Mouse (Mus musculus) ES-E14 (cell line): ENCODE measurements around the gene Zscan18. TPM values are rescaled to one million over a fixed set of nuclear protein-coding genes. Genes with fewer than 3 reads are reported as not detected.

ENCODE experiments used
- DNase-seq: peaks from one replicate; pipeline ENCODE4 v3.0.0-alpha.2; 2013; ENCODE audit warnings: low read depth, low spot score
- H3K27ac ChIP-seq: 2 replicates; pipeline ENCODE4 v1.5.1; 2012; ENCODE audit warnings: low read depth, mild to moderate bottlenecking, low read length, moderate library complexity, mixed read lengths; ENCODE audit not compliant: poor library complexity, insufficient read depth, severe bottlenecking
- H3K36me3 ChIP-seq: 2 replicates; pipeline ENCODE4 v1.6.1; 2012; ENCODE audit warnings: mild to moderate bottlenecking, low read length, moderate library complexity, mixed read lengths; ENCODE audit not compliant: control insufficient read depth, poor library complexity, insufficient read depth, severe bottlenecking
- H3K4me1 ChIP-seq, 2 experiments: fragments of 150-350 bp in 1 of 2; sonication (generic) in 1 of 2; 2 replicates each; pipeline ENCODE4 v1.6.1; 2012; ENCODE audit warnings: low read length in 2 of 2, mild to moderate bottlenecking in 1 of 2, mixed read lengths in 1 of 2; ENCODE audit not compliant: control insufficient read depth in 2 of 2, insufficient read depth in 2 of 2, poor library complexity in 1 of 2
- H3K4me3 ChIP-seq, 2 experiments: fragments of 150-350 bp in 1 of 2; sonication (generic) in 1 of 2; 2 replicates each; pipeline ENCODE4 v1.5.1; 2012; ENCODE audit warnings: low read length in 2 of 2, low read depth in 1 of 2, mild to moderate bottlenecking in 1 of 2, mixed read lengths in 1 of 2; ENCODE audit not compliant: insufficient read depth in 1 of 2, poor library complexity in 1 of 2, severe bottlenecking in 1 of 2
- H3K9ac ChIP-seq: 2 replicates; pipeline ENCODE4 v1.6.1; 2012; ENCODE audit warnings: low read depth, mild to moderate bottlenecking, low read length, mixed read lengths; ENCODE audit not compliant: poor library complexity, insufficient read depth, severe bottlenecking
- H3K9me3 ChIP-seq: fragments of 150-350 bp; sonication (generic); 2 replicates; pipeline ENCODE4 v1.6.1; 2012; ENCODE audit warnings: low read depth, mild to moderate bottlenecking, low read length; ENCODE audit not compliant: control insufficient read depth, insufficient read depth
- CHD2 ChIP-seq: IDR thresholded peaks from 2 replicates; pipeline ENCODE4 v1.6.1; 2014; ENCODE audit warnings: mild to moderate bottlenecking, low read depth, low read length, inconsistent platforms
- HCFC1 ChIP-seq: IDR thresholded peaks from 2 replicates; pipeline ENCODE4 v1.6.1; 2012; ENCODE audit warnings: low read length, inconsistent platforms, borderline replicate concordance; ENCODE audit not compliant: insufficient read depth
- MAFK ChIP-seq: IDR thresholded peaks from 2 replicates; pipeline ENCODE4 v1.6.1; 2014; ENCODE audit warnings: mild to moderate bottlenecking, low read depth, low read length, inconsistent platforms; ENCODE audit not compliant: insufficient read depth
- ZC3H11A ChIP-seq: IDR thresholded peaks from 2 replicates; pipeline ENCODE4 v1.6.1; 2012; ENCODE audit warnings: low read depth, mild to moderate bottlenecking, inconsistent platforms, low read length, borderline replicate concordance
- ZNF384 ChIP-seq: IDR thresholded peaks from 2 replicates; pipeline ENCODE4 v1.6.1; 2012; ENCODE audit warnings: low read depth, low read length, inconsistent platforms
- in situ Hi-C, 2 experiments: fragments of 600-800 bp; cut with MboI; formaldehyde crosslinking; loops; one replicate each; pipeline ENCODE4 v1.15.1; 2025; ENCODE audit warnings: low sequenced_read_pairs in 2 of 2, inconsistent platforms in 1 of 2; ENCODE audit not compliant: unreplicated experiment in 2 of 2
- total RNA-seq: library from RNA; depleted of rRNA; stranded (reverse); fragments of 300-350 nt; gene quantifications from 2 replicates; pipeline ENCODE4 v1.2.3, GENCODE M21; 2012

Zscan18 gene
- total RNA-seq, 1 experiment = 13.3 TPM

- TF ChIP-seq HCFC1 (peak; percentile 41; the same call in 1 of the 2 replicates), ZNF384 (no peak)
- H3K9me3 ChIP-seq = no peaks in the 10 kb centered on the region
- in situ Hi-C loops = no loop called here
- H3K4me3 ChIP-seq = peak within 1 kb of the TSS; percentile 90 to 98
- no peaks in the 10 kb centered on the region for H3K36me3 ChIP-seq
- DNase-seq = peak; percentile 85
- no peak within 1 kb of the TSS for H3K27ac ChIP-seq
- H3K9ac ChIP-seq = peak within 1 kb of the TSS; percentile 97
- H3K4me1 ChIP-seq = no peaks in the 10 kb centered on the region; a peak in 1 of 4 replicates
Measured at GRCm38 (mm10) chr7:12818521-12819295, 15.3 kb upstream of the Zscan18 start, which contains the start of gene Zfp329. Zfp329 (minus strand) TSS chr7:12818858.

- in situ Hi-C loops = no loop called here
- Histone ChIP-seq H3K9me3 (no peaks in the 10 kb centered on the region), H3K9ac (no peak overlapping the region), H3K36me3 (peaks cover 2% of the 10 kb centered on the region; the same call in 1 of the 2 replicates), H3K4me3 (no peak overlapping the region), H3K4me1 (no peaks in the 10 kb centered on the region; a peak in 1 of 4 replicates), H3K27ac (no peak overlapping the region)
- no peak for DNase-seq
- TF ChIP-seq ZNF384 (peak; percentile 49; the same call in 1 of the 2 replicates), HCFC1 (no peak), MAFK (no peak), ZC3H11A (0 out of 2 replicates have a peak, but pooled peaks have one; percentile 14), CHD2 (no peak)
Measured at GRCm38 (mm10) chr7:12815566-12815965, 12.1 kb upstream of the Zscan18 start.

GRCm38 (mm10) chr7:12803727-12804071 lies 264 bp upstream of the Zscan18 start:
- Histone ChIP-seq H3K4me3 (peak overlapping the region; percentile 58 to 64), H3K36me3 (no peaks in the 10 kb centered on the region; the same call in 1 of the 2 replicates), H3K27ac (no peak overlapping the region), H3K4me1 (peaks cover 0 to 6% of the 10 kb centered on the region in 2 experiments; a peak in 1 of 4 replicates), H3K9me3 (no peaks in the 10 kb centered on the region), H3K9ac (peak overlapping the region; percentile 82)
- in situ Hi-C loops = no loop called here
- TF ChIP-seq ZNF384 = no peak
- no peak for TF ChIP-seq MAFK
- TF ChIP-seq CHD2 = no peak
- TF ChIP-seq HCFC1 = 0 out of 2 replicates have a peak, but pooled peaks have one; percentile 6
- peak; percentile 9; the same call in 1 of the 2 replicates for TF ChIP-seq ZC3H11A
- DNase-seq = no peak

- no peaks in the 10 kb centered on the region for H3K36me3 ChIP-seq
- TF ChIP-seq ZNF384 (no peak), MAFK (no peak), ZC3H11A (no peak), CHD2 (no peak), HCFC1 (no peak)
- in situ Hi-C loops = no loop called here
- no peaks in the 10 kb centered on the region for H3K9me3 ChIP-seq
- no peak for DNase-seq
- H3K4me1 ChIP-seq = peaks cover 0 to 6% of the 10 kb centered on the region in 2 experiments; a peak in 1 of 4 replicates
- no peak overlapping the region for H3K4me3 ChIP-seq
- no peak overlapping the region for H3K9ac ChIP-seq
- no peak overlapping the region for H3K27ac ChIP-seq
Measured at GRCm38 (mm10) chr7:12799554-12799953, 3.9 kb downstream of the Zscan18 start.
